Mouse (Mus musculus) embryonic facial prominence, embryonic 12.5 days (tissue): ENCODE results near the gene Ifnlr1. TPM values are rescaled to one million over a fixed set of nuclear protein-coding genes. Genes with fewer than 3 reads are reported as not detected.
A peak's percentile ranks its signal among the peaks of the same experiment; 100 is the strongest.
"Not testable (repeated sequence)": the region's sequence is repeated elsewhere in the genome, so short reads cannot be mapped to it uniquely, and the experiment has no call there.

Experiments used
- ATAC-seq: fragments of 200-750 bp; cut with Nextera tagmentation; 2 replicates; pipeline ENCODE4 v1.8.0; 2017; ENCODE audit not compliant: insufficient number of reproducible peaks, insufficient read depth, low FRiP score, low TSS enrichment
- H3K27ac ChIP-seq: fragments of 300-500 bp; sonication (generic); 2 replicates; pipeline ENCODE4 v1.5.1; 2016; ENCODE audit warnings: mild to moderate bottlenecking
- H3K27me3 ChIP-seq: fragments of 300-500 bp; sonication (generic); 2 replicates; pipeline ENCODE4 v1.6.1; 2016; ENCODE audit warnings: mild to moderate bottlenecking, moderate library complexity
- H3K36me3 ChIP-seq: fragments of 300-500 bp; sonication (generic); 2 replicates; pipeline ENCODE4 v1.6.1; 2016; ENCODE audit warnings: mild to moderate bottlenecking
- H3K4me1 ChIP-seq: fragments of 300-500 bp; sonication (generic); 2 replicates; pipeline ENCODE4 v1.6.1; 2016
- H3K4me2 ChIP-seq: fragments of 300-500 bp; sonication (generic); replicated peaks from 2 replicates; pipeline ENCODE4 v1.6.1; 2016; ENCODE audit warnings: mild to moderate bottlenecking, moderate library complexity
- H3K4me3 ChIP-seq: fragments of 300-500 bp; sonication (generic); 2 replicates; pipeline ENCODE4 v1.5.1; 2016; ENCODE audit warnings: mild to moderate bottlenecking
- H3K9ac ChIP-seq: fragments of 300-500 bp; sonication (generic); 2 replicates; pipeline ENCODE4 v1.6.1; 2016; ENCODE audit warnings: mild to moderate bottlenecking, moderate library complexity
- H3K9me3 ChIP-seq: fragments of 300-500 bp; sonication (generic); 2 replicates; pipeline ENCODE4 v1.6.1; 2016; ENCODE audit warnings: mild to moderate bottlenecking, moderate library complexity
- WGBS: fragments of 180-500 bp; shearing (Covaris S2); methylation state at CpG from one replicate; pipeline ENCODE4 v1.1.7; 2016; 5-methylcytosine and 5-hydroxymethylcytosine counted together
- polyA plus RNA-seq: library from polyadenylated mRNA; unstranded; fragments of >200 nt; fragmentation: Nextera tagmentation; extraction: Ambion mirVana; gene quantifications from 2 replicates; pipeline ENCODE4 v1.2.1, GENCODE M21; 2016

Gene Ifnlr1
- polyA plus RNA-seq, 1 experiment from 2014 or later, result 1.8 TPM

- no peak for ATAC-seq
- Histone ChIP-seq H3K36me3 (no peaks in the 10 kb centered on the region), H3K9me3 (no peaks in the 10 kb centered on the region), H3K4me3 (no peak overlapping the region), H3K27me3 (peaks cover 32% of the 10 kb centered on the region), H3K27ac (no peak overlapping the region), H3K4me2 (no peak overlapping the region), H3K4me1 (no peaks in the 10 kb centered on the region), H3K9ac (no peak overlapping the region)
- 88% methylated on average over 7 of the region's 7 CpGs for WGBS
These were observed 3.7 kb downstream of the Ifnlr1 start for GRCm38 (mm10) chr4:135689797-135690196.

- no peak for ATAC-seq
- H3K36me3 ChIP-seq, result no peaks in the 10 kb centered on the region
- H3K9ac ChIP-seq, result no peak overlapping the region
- H3K9me3 ChIP-seq, result no peaks in the 10 kb centered on the region
- H3K4me1 ChIP-seq, result no peaks in the 10 kb centered on the region
- WGBS, result 80% methylated on average over 11 of the region's 11 CpGs
- no peak overlapping the region for H3K27ac ChIP-seq
- peaks cover 28% of the 10 kb centered on the region for H3K27me3 ChIP-seq
- no peak overlapping the region for H3K4me3 ChIP-seq
- H3K4me2 ChIP-seq, result no peak overlapping the region
These were observed 4.2 kb downstream of the Ifnlr1 start for GRCm38 (mm10) chr4:135690241-135690640.

- no peaks in the 10 kb centered on the region for H3K4me1 ChIP-seq
- H3K36me3 ChIP-seq, result no peaks in the 10 kb centered on the region
- H3K27ac ChIP-seq, result no peak overlapping the region
- H3K4me2 ChIP-seq, result no peak overlapping the region
- H3K9ac ChIP-seq, result no peak overlapping the region
- H3K4me3 ChIP-seq, result no peak overlapping the region
- ATAC-seq, result no peak
- WGBS, result 84% methylated on average over 4 of the region's 4 CpGs
- no peaks in the 10 kb centered on the region for H3K9me3 ChIP-seq
- H3K27me3 ChIP-seq, result peaks cover 5% of the 10 kb centered on the region; the same call in 1 of the 2 replicates
These were observed 6.8 kb downstream of the Ifnlr1 start for GRCm38 (mm10) chr4:135692916-135693315.

GRCm38 (mm10) chr4:135698498-135698897 is 12.4 kb downstream of the Ifnlr1 start:
- H3K9ac ChIP-seq, result no peak overlapping the region
- 0 out of 2 replicates have a peak, but pooled peaks cover 8% of the 10 kb centered on the region for H3K4me1 ChIP-seq
- H3K4me3 ChIP-seq, result no peak overlapping the region
- ATAC-seq, result no peak
- 82% methylated on average over 7 of the region's 7 CpGs for WGBS
- H3K27ac ChIP-seq, result no peak overlapping the region
- no peaks in the 10 kb centered on the region for H3K27me3 ChIP-seq
- H3K36me3 ChIP-seq, result no peaks in the 10 kb centered on the region
- H3K9me3 ChIP-seq, result no peaks in the 10 kb centered on the region
- H3K4me2 ChIP-seq, result no peak overlapping the region

- Histone ChIP-seq H3K27ac (no peak overlapping the region), H3K4me3 (no peak overlapping the region), H3K4me2 (no peak overlapping the region), H3K4me1 (0 out of 2 replicates have a peak, but pooled peaks cover 8% of the 10 kb centered on the region), H3K36me3 (no peaks in the 10 kb centered on the region), H3K27me3 (no peaks in the 10 kb centered on the region), H3K9me3 (no peaks in the 10 kb centered on the region), H3K9ac (no peak overlapping the region)
- 72% methylated on average over 13 of the region's 13 CpGs for WGBS
- no peak for ATAC-seq
These were observed 17.4 kb downstream of the Ifnlr1 start for GRCm38 (mm10) chr4:135703497-135703896.

GRCm38 (mm10) chr4:135704016-135704415 is 17.9 kb downstream of the Ifnlr1 start:
- Histone ChIP-seq H3K9ac (no peak overlapping the region), H3K27me3 (no peaks in the 10 kb centered on the region), H3K4me3 (no peak overlapping the region), H3K4me2 (no peak overlapping the region), H3K36me3 (no peaks in the 10 kb centered on the region), H3K9me3 (no peaks in the 10 kb centered on the region), H3K27ac (no peak overlapping the region), H3K4me1 (0 out of 2 replicates have a peak, but pooled peaks cover 6% of the 10 kb centered on the region)
- ATAC-seq, result no peak
- 56% methylated on average over 6 of the region's 6 CpGs for WGBS

- 90% methylated on average over 6 of the region's 6 CpGs for WGBS
- Histone ChIP-seq H3K9me3 (no peaks in the 10 kb centered on the region), H3K4me1 (no peaks in the 10 kb centered on the region), H3K4me2 (no peak overlapping the region), H3K27ac (no peak overlapping the region), H3K4me3 (no peak overlapping the region), H3K36me3 (no peaks in the 10 kb centered on the region), H3K27me3 (no peaks in the 10 kb centered on the region), H3K9ac (no peak overlapping the region)
- no peak for ATAC-seq
These were observed 20.0 kb downstream of the Ifnlr1 start for GRCm38 (mm10) chr4:135706045-135706444.

GRCm38 (mm10) chr4:135709072-135709564 is 23.0 kb downstream of the Ifnlr1 start:
- Histone ChIP-seq H3K36me3 (no peaks in the 10 kb centered on the region), H3K4me1 (no peaks in the 10 kb centered on the region), H3K27me3 (no peaks in the 10 kb centered on the region), H3K4me3 (no peak overlapping the region), H3K9me3 (no peaks in the 10 kb centered on the region), H3K27ac (no peak overlapping the region), H3K4me2 (peak overlapping the region; percentile 32), H3K9ac (no peak overlapping the region)
- no peak; the same call in 1 of the 2 replicates for ATAC-seq
- WGBS, result 10% methylated on average over 8 of the region's 8 CpGs

- Histone ChIP-seq H3K9ac (no peak overlapping the region), H3K36me3 (no peaks in the 10 kb centered on the region), H3K27ac (no peak overlapping the region), H3K4me3 (no peak overlapping the region), H3K4me1 (no peaks in the 10 kb centered on the region), H3K4me2 (no peak overlapping the region), H3K27me3 (no peaks in the 10 kb centered on the region), H3K9me3 (no peaks in the 10 kb centered on the region)
- 71% methylated on average over 11 of the region's 11 CpGs for WGBS
- ATAC-seq, result no peak
These were observed 23.5 kb downstream of the Ifnlr1 start for GRCm38 (mm10) chr4:135709621-135710020.

- Histone ChIP-seq H3K36me3 (no peaks in the 10 kb centered on the region), H3K27ac (no peak overlapping the region), H3K4me3 (no peak overlapping the region), H3K9me3 (no peaks in the 10 kb centered on the region), H3K4me1 (no peaks in the 10 kb centered on the region), H3K9ac (no peak overlapping the region), H3K27me3 (no peaks in the 10 kb centered on the region), H3K4me2 (no peak overlapping the region)
- ATAC-seq, result no peak
- WGBS, result 82% methylated on average over 3 of the region's 3 CpGs
These were observed 24.3 kb downstream of the Ifnlr1 start for GRCm38 (mm10) chr4:135710392-135710791.

- no peak for ATAC-seq
- H3K9ac ChIP-seq, result no peak overlapping the region
- 85% methylated on average over 8 of the region's 8 CpGs for WGBS
- H3K36me3 ChIP-seq, result no peaks in the 10 kb centered on the region
- no peaks in the 10 kb centered on the region for H3K9me3 ChIP-seq
- H3K4me1 ChIP-seq, result no peaks in the 10 kb centered on the region
- H3K4me3 ChIP-seq, result no peak overlapping the region
- H3K4me2 ChIP-seq, result no peak overlapping the region
- H3K27ac ChIP-seq, result no peak overlapping the region
- no peaks in the 10 kb centered on the region for H3K27me3 ChIP-seq
These were observed 28.7 kb downstream of the Ifnlr1 start for GRCm38 (mm10) chr4:135714776-135715175.

GRCm38 (mm10) chr4:135716438-135716837 is 30.4 kb downstream of the Ifnlr1 start:
- ATAC-seq, H3K4me1 ChIP-seq, H3K27me3 ChIP-seq, H3K36me3 ChIP-seq, H3K9me3 ChIP-seq, H3K4me3 ChIP-seq, H3K27ac ChIP-seq, H3K9ac ChIP-seq, H3K4me2 ChIP-seq: not testable (repeated sequence)
- 96% methylated on average over 11 of the region's 11 CpGs for WGBS
